Comparison of ENCODE assay signal across 1 mouse cellular context in the genomic region with DNA sequence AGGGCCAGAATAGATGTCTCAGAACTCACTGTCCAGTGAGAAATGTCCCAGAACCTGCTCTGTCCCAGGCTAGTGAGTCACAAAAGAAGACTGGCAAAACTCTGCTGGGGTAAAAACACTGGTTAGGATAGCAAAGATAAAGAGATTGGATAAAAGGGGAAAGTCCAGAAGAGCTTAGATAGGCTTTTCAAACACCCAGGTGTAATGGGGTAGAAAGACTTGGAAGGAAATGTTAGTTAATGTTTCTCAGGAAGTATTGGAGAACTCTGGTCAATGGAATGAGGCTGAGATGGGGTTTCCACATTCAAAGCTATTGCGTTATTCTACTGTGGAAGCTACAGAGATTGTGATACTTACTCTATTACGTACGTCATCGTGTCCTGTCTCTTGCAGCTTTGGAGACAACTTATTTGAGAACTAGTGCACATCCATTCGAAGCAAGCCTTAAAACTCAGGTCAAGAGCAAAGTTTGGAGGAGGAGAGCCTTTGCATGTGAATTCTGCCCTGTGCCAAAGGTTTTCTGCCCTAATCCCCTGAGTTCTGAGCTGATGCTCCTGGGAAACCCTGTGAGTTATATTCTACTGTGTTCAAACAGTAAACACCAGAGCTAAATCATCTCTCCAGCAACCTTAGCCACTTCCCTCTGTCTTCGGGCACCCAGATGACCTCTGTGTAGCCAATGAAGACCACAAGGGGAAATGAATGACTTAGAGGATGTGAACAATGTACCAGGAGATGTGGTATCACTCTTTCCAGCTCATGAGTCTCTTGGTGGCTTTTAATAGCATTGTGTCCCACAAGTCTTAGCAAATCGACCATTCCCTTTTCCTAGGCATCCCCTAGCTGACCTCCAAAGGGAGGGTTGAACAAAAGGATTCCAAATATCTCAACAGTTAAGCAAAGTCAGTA.
TF ChIP-seq lines count a peak whose summit lies in the region.

No protein-coding gene starts in this region.

TF ChIP-seq in myocyte, 11 proteins besides CTCF, POLR2A, EP300 and RAD21 (continued from another document):
- TF ChIP-seq SRF (IDR thresholded peaks at IDR 0.05; ENCODE audit: control insufficient read depth, insufficient read length, low read depth) = no peak
- TF ChIP-seq MYOD1 (IDR thresholded peaks at IDR 0.05; ENCODE audit: control insufficient read depth in 1 of 3, insufficient read length in 2 of 3, low read depth in 2 of 3) = no peak
- no peak for TF ChIP-seq POLR2AphosphoS2 (IDR thresholded peaks at IDR 0.05; ENCODE audit: insufficient read length, low read depth)
- TF ChIP-seq CEBPB (IDR thresholded peaks at IDR 0.05; ENCODE audit: insufficient read depth, poor library complexity, severe bottlenecking) = no peak
- TF ChIP-seq REST (IDR thresholded peaks at IDR 0.05; ENCODE audit: insufficient read depth, insufficient read length) = no peak
- no peak for TF ChIP-seq TCF12 (IDR thresholded peaks at IDR 0.05; ENCODE audit: insufficient read depth, poor library complexity, severe bottlenecking)
- TF ChIP-seq USF1 (IDR thresholded peaks at IDR 0.05; ENCODE audit: low read depth) = no peak
- TF ChIP-seq MAX (IDR thresholded peaks at IDR 0.05; ENCODE audit: low read depth) = no peak
- no peak for TF ChIP-seq MYOG (IDR thresholded peaks at IDR 0.05; ENCODE audit: control insufficient read depth in 1 of 3, insufficient read depth in 1 of 3, insufficient read length in 2 of 3, low read depth in 2 of 3)
